Mouse (Mus musculus) MEL (cell line): Measurements from ENCODE around the gene Ppt2. TPM values are rescaled to one million over a fixed set of nuclear protein-coding genes. Genes with fewer than 3 reads are reported as not detected.
A peak's percentile ranks its signal among the peaks of the same experiment; 100 is the strongest.

Source experiments
- DNase-seq: peaks from one replicate; pipeline ENCODE4 v3.0.0; 2011; ENCODE audit warnings: low read depth, low spot score
- H3K27ac ChIP-seq: 2 replicates; pipeline ENCODE4 v1.5.1; 2012; ENCODE audit warnings: low read depth, mild to moderate bottlenecking, control low read depth, low read length, moderate library complexity; ENCODE audit not compliant: control insufficient read depth
- H3K27me3 ChIP-seq, 2 experiments: fragments of 150-350 bp in 1 of 2; sonication (generic) in 1 of 2; 2 replicates each; pipeline ENCODE4 v1.6.1; 2012; ENCODE audit warnings: low read length in 2 of 2, mild to moderate bottlenecking in 2 of 2, improper control_type of control experiment in 1 of 2, moderate library complexity in 1 of 2; ENCODE audit not compliant: insufficient read depth in 2 of 2, control insufficient read depth in 1 of 2
- H3K36me3 ChIP-seq, 2 experiments: 2 replicates each; pipeline ENCODE4 v1.6.1; 2012 to 2014; ENCODE audit warnings: low read length in 2 of 2, improper control_type of control experiment in 1 of 2, inconsistent platforms in 1 of 2, mild to moderate bottlenecking in 1 of 2; ENCODE audit not compliant: insufficient read depth in 2 of 2, control insufficient read depth in 1 of 2
- H3K4me1 ChIP-seq, 2 experiments: fragments of 150-350 bp in 1 of 2; sonication (generic) in 1 of 2; 2 replicates each; pipeline ENCODE4 v1.6.1; 2012; ENCODE audit warnings: low read length in 2 of 2, improper control_type of control experiment in 1 of 2, mild to moderate bottlenecking in 1 of 2; ENCODE audit not compliant: insufficient read depth in 2 of 2, control insufficient read depth in 1 of 2
- H3K4me3 ChIP-seq, 2 experiments: fragments of 150-350 bp in 1 of 2; sonication (generic) in 1 of 2; 2 replicates each; pipeline ENCODE4 v1.5.1; 2012; ENCODE audit warnings: low read depth in 2 of 2, low read length in 2 of 2, mild to moderate bottlenecking in 2 of 2, moderate library complexity in 2 of 2, control low read depth in 1 of 2, improper control_type of control experiment in 1 of 2; ENCODE audit not compliant: control insufficient read depth in 1 of 2, insufficient read depth in 1 of 2
- H3K79me2 ChIP-seq: 2 replicates; pipeline ENCODE4 v1.6.1; 2012; ENCODE audit warnings: mild to moderate bottlenecking, low read length, moderate library complexity; ENCODE audit not compliant: control insufficient read depth, poor library complexity, insufficient read depth
- H3K9ac ChIP-seq: 2 replicates; pipeline ENCODE4 v1.6.1; 2012; ENCODE audit warnings: low read depth, mild to moderate bottlenecking, control low read depth, low read length, moderate library complexity; ENCODE audit not compliant: control insufficient read depth, poor library complexity, severe bottlenecking
- H3K9me3 ChIP-seq: fragments of 150-350 bp; sonication (generic); replicated peaks from 2 replicates; pipeline ENCODE4 v1.6.1; 2012; ENCODE audit warnings: mild to moderate bottlenecking, low read length, improper control_type of control experiment, moderate library complexity; ENCODE audit not compliant: insufficient read depth
- CHD2 ChIP-seq: IDR thresholded peaks from 2 replicates; pipeline ENCODE4 v1.6.1; 2011; ENCODE audit warnings: low read length, improper control_type of control experiment
- E2F4 ChIP-seq: IDR thresholded peaks from 2 replicates; pipeline ENCODE4 v1.6.1; 2011; ENCODE audit warnings: low read depth, low read length, improper control_type of control experiment, borderline replicate concordance
- ELF1 ChIP-seq: IDR thresholded peaks from 2 replicates; pipeline ENCODE4 v1.6.1; 2014; ENCODE audit warnings: low read depth, mild to moderate bottlenecking, inconsistent platforms, low read length, improper control_type of control experiment, moderate library complexity
- ETS1 ChIP-seq: IDR thresholded peaks from 2 replicates; pipeline ENCODE4 v1.6.1; 2012; ENCODE audit warnings: low read depth, mild to moderate bottlenecking, inconsistent platforms, low read length, improper control_type of control experiment, moderate library complexity
- GABPA ChIP-seq: IDR thresholded peaks from 2 replicates; pipeline ENCODE4 v1.6.1; 2012; ENCODE audit warnings: low read depth, mild to moderate bottlenecking, inconsistent platforms, low read length, improper control_type of control experiment, moderate library complexity
- HCFC1 ChIP-seq: IDR thresholded peaks from 2 replicates; pipeline ENCODE4 v1.6.1; 2012; ENCODE audit warnings: low read depth, mild to moderate bottlenecking, inconsistent platforms, low read length, improper control_type of control experiment, moderate library complexity
- KAT2A ChIP-seq: conservative IDR thresholded peaks from 2 replicates; pipeline ENCODE4 v1.6.1; 2012; ENCODE audit warnings: low read depth, low read length, improper control_type of control experiment, inconsistent platforms
- MAX ChIP-seq: IDR thresholded peaks from 2 replicates; pipeline ENCODE4 v1.6.1; 2011; ENCODE audit warnings: low read length, improper control_type of control experiment
- MAZ ChIP-seq: IDR thresholded peaks from 2 replicates; pipeline ENCODE4 v1.6.1; 2012; ENCODE audit warnings: low read depth, mild to moderate bottlenecking, inconsistent platforms, low read length, improper control_type of control experiment
- NELFE ChIP-seq: IDR thresholded peaks from 2 replicates; pipeline ENCODE4 v1.6.1; 2011; ENCODE audit warnings: low read depth, low read length, improper control_type of control experiment
- POLR2A ChIP-seq, 2 experiments: IDR thresholded peaks; 2 replicates each; pipeline ENCODE4 v1.6.1; 2011 to 2012; ENCODE audit warnings: low read length in 2 of 2, mild to moderate bottlenecking in 2 of 2, control low read depth in 1 of 2, improper control_type of control experiment in 1 of 2, low read depth in 1 of 2, moderate library complexity in 1 of 2; ENCODE audit not compliant: control insufficient read depth in 1 of 2, insufficient read depth in 1 of 2, poor library complexity in 1 of 2
- POLR2AphosphoS2 ChIP-seq: IDR thresholded peaks from 2 replicates; pipeline ENCODE4 v1.6.1; 2011; ENCODE audit warnings: low read length, improper control_type of control experiment
- POLR2AphosphoS5 ChIP-seq: IDR thresholded peaks from 2 replicates; pipeline ENCODE4 v1.6.1; 2012; ENCODE audit warnings: low read depth, borderline replicate concordance, mild to moderate bottlenecking, inconsistent platforms, low read length, moderate library complexity, mixed read lengths
- SIN3A ChIP-seq: IDR thresholded peaks from 2 replicates; pipeline ENCODE4 v1.6.1; 2012; ENCODE audit warnings: low read length, improper control_type of control experiment, inconsistent platforms
- TBP ChIP-seq: IDR thresholded peaks from 2 replicates; pipeline ENCODE4 v1.8.0; 2011; ENCODE audit warnings: low read depth, low read length, improper control_type of control experiment
- ZMIZ1 ChIP-seq: IDR thresholded peaks from 2 replicates; pipeline ENCODE4 v1.6.1; 2012; ENCODE audit warnings: low read depth, mild to moderate bottlenecking, inconsistent platforms, low read length, improper control_type of control experiment, moderate library complexity
- polyA plus RNA-seq, 2 experiments: library from polyadenylated mRNA; stranded (reverse) in 1 of 2; unstranded in 1 of 2; fragments of >175 nt in 1 of 2; fragments of >200 nt in 1 of 2; gene quantifications; 2 replicates each; pipeline versions ENCODE4 v1.2.1 to v1.2.4; 2012; ENCODE audit warnings: low replicate concordance in 2 of 2, low read depth in 1 of 2; ENCODE audit not compliant: insufficient read length in 2 of 2, insufficient read depth in 1 of 2, missing spikeins in 1 of 2
- total RNA-seq: library from RNA; depleted of rRNA; stranded (reverse); fragments of 300-350 nt; gene quantifications from 2 replicates; pipeline ENCODE4 v1.2.3, GENCODE M21; 2012

The Ppt2 gene
- total and polyA plus RNA-seq, 3 experiments, result 29.2 to 147 (median 67.1) TPM

DNA sequence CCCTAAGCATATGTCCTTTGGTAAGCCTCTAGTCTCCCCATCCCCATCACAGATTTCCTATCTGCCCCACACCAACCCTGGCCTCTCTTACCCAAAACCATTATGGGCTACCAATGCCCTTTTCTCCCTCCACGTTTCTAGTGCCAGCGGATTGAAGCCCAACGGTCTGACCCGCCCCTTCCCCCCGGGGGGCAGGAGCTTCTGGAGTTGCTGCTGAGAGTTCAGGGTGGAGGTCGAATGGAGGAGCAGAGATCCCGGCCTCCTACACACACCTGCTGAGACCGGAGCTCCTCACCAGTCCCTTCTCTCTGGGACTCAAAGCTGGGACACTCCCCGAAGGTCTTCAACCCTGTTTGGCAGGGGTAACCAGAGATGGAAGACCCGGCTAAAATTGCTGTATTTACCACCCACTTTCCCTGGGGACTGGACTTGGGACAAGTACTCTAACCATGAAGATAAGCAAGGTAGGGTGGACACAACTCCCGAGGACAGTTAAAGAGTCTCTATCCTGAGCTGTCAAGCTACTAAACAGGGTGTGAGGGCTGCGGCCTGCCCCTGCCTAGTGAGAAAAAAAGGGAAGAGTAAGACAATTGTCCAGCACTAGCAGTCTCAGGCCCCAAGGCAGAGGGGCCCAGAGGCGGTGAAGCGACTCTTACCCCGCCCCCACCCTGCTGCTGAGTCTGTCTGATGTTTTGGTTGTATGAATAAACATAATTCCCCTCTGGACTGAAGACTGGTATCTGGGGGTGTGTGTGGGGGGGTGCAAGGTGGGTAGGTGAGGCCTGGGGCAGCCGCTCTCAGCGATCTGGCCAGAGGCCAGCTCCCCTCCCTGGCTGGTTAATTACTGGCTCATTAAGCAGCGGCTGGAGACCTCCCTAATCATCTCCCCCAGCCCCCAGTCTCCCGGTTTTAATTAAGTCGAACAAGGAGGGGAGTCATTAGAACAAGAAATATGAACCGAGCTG is 37.0 kb downstream of the Ppt2 start, which contains the start of gene Pbx2:
Gene Pbx2 (plus strand): TSS at position 238 of the 965 bp plus-strand sequence.
- Histone ChIP-seq H3K4me1 (peaks cover 11 to 39% of the 10 kb centered on the region in 2 experiments), H3K4me3 (peak within 1 kb of the TSS; percentile 68 to 98), H3K9ac (peak within 1 kb of the TSS; percentile 99), H3K27me3 (no peaks in the 10 kb centered on the region), H3K9me3 (no peaks in the 10 kb centered on the region), H3K36me3 (peaks cover 0 to 27% of the 10 kb centered on the region in 2 experiments; a peak in 3 of 4 replicates), H3K27ac (peak within 1 kb of the TSS; percentile 63), H3K79me2 (peaks cover 16% of the 10 kb centered on the region)
- peak; percentile 59 for DNase-seq
- TF ChIP-seq SIN3A (peak; percentile 11; the same call in 1 of the 2 replicates), POLR2AphosphoS2 (no peak)

DNA sequence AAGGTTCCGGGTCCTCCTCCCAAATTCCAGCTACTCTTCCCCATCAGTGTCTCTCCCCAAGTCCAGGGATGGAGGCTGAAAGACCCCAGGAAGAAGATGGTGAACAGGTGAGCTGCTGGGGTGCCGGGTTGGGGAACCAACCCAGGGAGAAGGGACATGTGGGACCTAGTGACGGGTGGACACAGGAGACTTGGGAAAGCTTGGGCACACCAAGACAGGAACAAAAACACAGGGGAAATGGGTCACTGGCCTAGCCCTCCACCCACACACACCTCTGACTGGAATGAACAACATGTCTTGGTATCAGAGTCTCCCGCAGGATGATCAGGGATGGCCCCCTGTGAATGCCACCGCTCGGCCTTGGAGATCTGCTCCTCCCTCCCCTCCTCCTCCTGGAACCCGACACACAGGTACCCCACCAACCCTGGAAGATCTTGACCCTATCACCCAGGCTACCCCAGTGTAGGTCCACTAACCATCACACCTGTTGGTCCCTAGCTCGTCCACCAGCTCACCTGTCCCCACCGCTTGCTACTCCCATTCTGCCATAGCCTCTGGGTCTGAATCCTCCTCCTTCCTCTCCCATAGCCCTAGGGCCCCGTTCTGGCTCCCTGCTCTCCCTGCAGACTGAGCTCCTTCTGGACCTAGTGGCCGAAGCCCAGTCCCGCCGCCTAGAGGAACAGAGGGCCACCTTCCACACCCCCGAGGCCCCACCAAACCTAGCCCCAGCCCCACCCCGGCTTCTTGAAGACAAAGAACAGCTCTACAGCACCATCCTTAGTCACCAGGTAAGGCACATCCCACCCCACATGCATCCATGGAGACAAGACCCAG is 37.9 kb downstream of the Ppt2 start:
- peak overlapping the region; percentile 75 for H3K9ac ChIP-seq
- DNase-seq, result no peak
- H3K36me3 ChIP-seq, result peaks cover 0 to 27% of the 10 kb centered on the region in 2 experiments; a peak in 2 of 4 replicates
- TF ChIP-seq ELF1 (no peak), POLR2AphosphoS5 (no peak), E2F4 (no peak), POLR2A (IDR thresholded peaks at IDR 0.05; ENCODE audit: control insufficient read depth in 1 of 2, insufficient read depth in 1 of 2, low read depth in 1 of 2, low read length in 2 of 2, poor library complexity in 1 of 2) (0 out of 4 replicates have a peak, but pooled peaks of 1 of the 2 experiments have one; percentile 5), GABPA (no peak)
- peak overlapping the region; percentile 25 to 31 for H3K4me3 ChIP-seq
- H3K27me3 ChIP-seq, result no peaks in the 10 kb centered on the region
- H3K9me3 ChIP-seq, result no peaks in the 10 kb centered on the region
- H3K27ac ChIP-seq, result peak overlapping the region; percentile 63
- H3K79me2 ChIP-seq, result peaks cover 16% of the 10 kb centered on the region
- peaks cover 11 to 40% of the 10 kb centered on the region in 2 experiments for H3K4me1 ChIP-seq

DNA sequence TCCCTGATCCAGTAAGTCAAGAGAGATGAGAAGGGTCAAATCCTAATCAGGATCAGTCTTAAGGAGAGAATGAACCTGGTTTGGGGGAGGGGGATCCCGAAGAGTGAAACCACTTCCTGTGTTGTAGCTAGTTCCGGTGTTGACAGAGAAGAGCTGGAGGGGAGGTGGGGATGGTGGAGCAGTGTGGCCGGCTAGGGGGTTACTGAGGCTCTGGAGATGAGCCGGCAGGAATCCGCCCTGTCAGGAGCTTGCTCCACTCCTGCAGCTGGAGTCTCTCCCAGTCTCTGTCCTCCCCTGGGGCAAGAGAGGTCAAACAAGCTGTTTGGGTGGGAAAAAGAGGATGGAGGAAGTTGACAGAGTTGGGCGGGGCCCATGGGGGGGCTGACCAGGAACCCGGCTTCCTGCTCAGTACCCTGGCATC is 38.6 kb downstream of the Ppt2 start, which contains the start of gene Gpsm3:
Gene Gpsm3 (plus strand): TSS at position 126 of the 421 bp plus-strand sequence.
- H3K9ac ChIP-seq, result peak within 1 kb of the TSS; percentile 89
- H3K9me3 ChIP-seq, result no peaks in the 10 kb centered on the region
- DNase-seq, result peak; percentile 71
- H3K36me3 ChIP-seq, result peaks cover 0 to 27% of the 10 kb centered on the region in 2 experiments; a peak in 2 of 4 replicates
- H3K4me1 ChIP-seq, result peaks cover 11 to 40% of the 10 kb centered on the region in 2 experiments
- no peaks in the 10 kb centered on the region for H3K27me3 ChIP-seq
- TF ChIP-seq MAZ, result peak; percentile 86
- TF ChIP-seq TBP, result peak; percentile 53; the same call in 1 of the 2 replicates
- no peak for TF ChIP-seq KAT2A
- TF ChIP-seq NELFE, result peak; percentile 31; the same call in 1 of the 2 replicates
- peak; percentile 24; the same call in 1 of the 2 replicates for TF ChIP-seq ETS1
- TF ChIP-seq ELF1, result peak; percentile 47
- no peak for TF ChIP-seq E2F4
- TF ChIP-seq MAX, result 0 out of 2 replicates have a peak, but pooled peaks have one; percentile 11
- peak; percentile 57 for TF ChIP-seq SIN3A
- TF ChIP-seq POLR2A (IDR thresholded peaks at IDR 0.05; ENCODE audit: control insufficient read depth in 1 of 2, insufficient read depth in 1 of 2, low read depth in 1 of 2, low read length in 2 of 2, poor library complexity in 1 of 2), result peak; percentile 15 to 51; a peak in 1 of 4 replicates
- TF ChIP-seq HCFC1, result peak; percentile 69
- TF ChIP-seq CHD2, result no peak; the same call in 1 of the 2 replicates
- TF ChIP-seq ZMIZ1, result 0 out of 2 replicates have a peak, but pooled peaks have one; percentile 29
- H3K4me3 ChIP-seq, result peak within 1 kb of the TSS; percentile 31 to 78
- H3K79me2 ChIP-seq, result peaks cover 16% of the 10 kb centered on the region
- H3K27ac ChIP-seq, result peak within 1 kb of the TSS; percentile 41
